Mouse (Mus musculus): Measurements from ENCODE around the gene E330021D16Rik. TPM values are rescaled to one million over a fixed set of nuclear protein-coding genes. Genes with fewer than 3 reads are reported as not detected.

Gene E330021D16Rik
- total and polyA plus RNA-seq, 2 experiments from 2014 or later, result not detected

- Histone ChIP-seq H3K9ac (replicated peaks; ENCODE audit: low read length) (no peak overlapping the region), H3K4me3 (ENCODE audit: low read length) (no peak overlapping the region), H3K9me3 (ENCODE audit: low read length) (no peaks in the 10 kb centered on the region), H3K4me1 (ENCODE audit: insufficient read depth, low read length) (no peaks in the 10 kb centered on the region), H3K27ac (no peak overlapping the region), H3K4me2 (ENCODE audit: low read depth, low read length) (no peak overlapping the region), H3K27me3 (ENCODE audit: insufficient read depth, low read length) (no peaks in the 10 kb centered on the region), H3K36me3 (ENCODE audit: insufficient read depth, low read length) (no peaks in the 10 kb centered on the region)
- no peak for DNase-seq (ENCODE audit: low spot score)
- 90% methylated on average over 5 of the region's 5 CpGs for WGBS
- ATAC-seq, result no peak
- TF ChIP-seq CTCF (IDR thresholded peaks at IDR 0.05; ENCODE audit: low read depth), result no peak
Measured at GRCm38 (mm10) chr6:136413856-136414362, 1.5 kb downstream of the E330021D16Rik start.

GRCm38 (mm10) chr6:136407608-136408192, 7.7 kb downstream of the E330021D16Rik start:
- DNase-seq (ENCODE audit: low spot score) (no peak), ATAC-seq (no peak)
- no peaks in the 10 kb centered on the region for H3K9me3 ChIP-seq (ENCODE audit: low read length)
- H3K4me2 ChIP-seq (ENCODE audit: low read depth, low read length), result no peak overlapping the region
- H3K4me3 ChIP-seq (ENCODE audit: low read length), result no peak overlapping the region
- no peaks in the 10 kb centered on the region for H3K4me1 ChIP-seq (ENCODE audit: insufficient read depth, low read length)
- TF ChIP-seq CTCF (IDR thresholded peaks at IDR 0.05; ENCODE audit: low read depth), result no peak
- 86% methylated on average over 2 of the region's 2 CpGs for WGBS
- H3K36me3 ChIP-seq (ENCODE audit: insufficient read depth, low read length), result no peaks in the 10 kb centered on the region
- H3K27me3 ChIP-seq (ENCODE audit: insufficient read depth, low read length), result no peaks in the 10 kb centered on the region
- H3K9ac ChIP-seq (replicated peaks; ENCODE audit: low read length), result no peak overlapping the region
- no peak overlapping the region for H3K27ac ChIP-seq

GRCm38 (mm10) chr6:136396860-136397259, 18.5 kb downstream of the E330021D16Rik start:
- Histone ChIP-seq H3K9me3 (ENCODE audit: low read length) (no peaks in the 10 kb centered on the region; the same call in 1 of the 2 replicates), H3K27me3 (ENCODE audit: insufficient read depth, low read length) (no peaks in the 10 kb centered on the region), H3K4me2 (ENCODE audit: low read depth, low read length) (no peak overlapping the region), H3K4me3 (ENCODE audit: low read length) (no peak overlapping the region), H3K36me3 (ENCODE audit: insufficient read depth, low read length) (no peaks in the 10 kb centered on the region), H3K4me1 (ENCODE audit: insufficient read depth, low read length) (no peaks in the 10 kb centered on the region), H3K9ac (replicated peaks; ENCODE audit: low read length) (no peak overlapping the region), H3K27ac (no peak overlapping the region)
- no peak for TF ChIP-seq CTCF (IDR thresholded peaks at IDR 0.05; ENCODE audit: low read depth)
- ATAC-seq, result no peak
- 89% methylated on average over 9 of the region's 9 CpGs for WGBS
- DNase-seq (ENCODE audit: low spot score), result no peak

GRCm38 (mm10) chr6:136390262-136390661, 25.1 kb downstream of the E330021D16Rik start:
- DNase-seq (ENCODE audit: low spot score), result peak; percentile 13
- no peaks in the 10 kb centered on the region for H3K27me3 ChIP-seq (ENCODE audit: insufficient read depth, low read length)
- no peak overlapping the region for H3K4me3 ChIP-seq (ENCODE audit: low read length)
- H3K9ac ChIP-seq (replicated peaks; ENCODE audit: low read length), result no peak overlapping the region
- ATAC-seq, result no peak
- no peaks in the 10 kb centered on the region for H3K4me1 ChIP-seq (ENCODE audit: insufficient read depth, low read length)
- H3K9me3 ChIP-seq (ENCODE audit: low read length), result no peaks in the 10 kb centered on the region; the same call in 1 of the 2 replicates
- no peak for TF ChIP-seq CTCF (IDR thresholded peaks at IDR 0.05; ENCODE audit: low read depth)
- H3K27ac ChIP-seq, result no peak overlapping the region
- 32% methylated on average over 9 of the region's 9 CpGs for WGBS
- H3K36me3 ChIP-seq (ENCODE audit: insufficient read depth, low read length), result no peaks in the 10 kb centered on the region
- H3K4me2 ChIP-seq (ENCODE audit: low read depth, low read length), result no peak overlapping the region

- Histone ChIP-seq H3K36me3 (ENCODE audit: insufficient read depth, low read length) (no peaks in the 10 kb centered on the region), H3K27me3 (ENCODE audit: insufficient read depth, low read length) (no peaks in the 10 kb centered on the region), H3K4me2 (ENCODE audit: low read depth, low read length) (no peak overlapping the region), H3K27ac (no peak overlapping the region), H3K4me3 (ENCODE audit: low read length) (no peak overlapping the region), H3K4me1 (ENCODE audit: insufficient read depth, low read length) (no peaks in the 10 kb centered on the region), H3K9ac (replicated peaks; ENCODE audit: low read length) (no peak overlapping the region), H3K9me3 (ENCODE audit: low read length) (no peaks in the 10 kb centered on the region)
- DNase-seq (ENCODE audit: low spot score), result no peak
- ATAC-seq, result no peak
- peak; percentile 57 for TF ChIP-seq CTCF (IDR thresholded peaks at IDR 0.05; ENCODE audit: low read depth)
- 76% methylated on average over 7 of the region's 7 CpGs for WGBS
Measured at GRCm38 (mm10) chr6:136385287-136385686, 30.1 kb downstream of the E330021D16Rik start.

- Histone ChIP-seq H3K4me2 (ENCODE audit: low read depth, low read length) (no peak overlapping the region), H3K4me1 (ENCODE audit: insufficient read depth, low read length) (no peaks in the 10 kb centered on the region), H3K4me3 (ENCODE audit: low read length) (no peak overlapping the region), H3K36me3 (ENCODE audit: insufficient read depth, low read length) (no peaks in the 10 kb centered on the region), H3K27me3 (ENCODE audit: insufficient read depth, low read length) (no peaks in the 10 kb centered on the region), H3K27ac (no peak overlapping the region), H3K9me3 (ENCODE audit: low read length) (no peaks in the 10 kb centered on the region), H3K9ac (replicated peaks; ENCODE audit: low read length) (no peak overlapping the region)
- DNase-seq (ENCODE audit: low spot score) (no peak), ATAC-seq (no peak)
- WGBS, result 95% methylated on average over 3 of the region's 3 CpGs
- TF ChIP-seq CTCF (IDR thresholded peaks at IDR 0.05; ENCODE audit: low read depth), result no peak
Measured at GRCm38 (mm10) chr6:136383218-136383617, 32.2 kb downstream of the E330021D16Rik start.

- Histone ChIP-seq H3K4me3 (ENCODE audit: low read length) (no peak overlapping the region), H3K9me3 (ENCODE audit: low read length) (no peaks in the 10 kb centered on the region), H3K27me3 (ENCODE audit: insufficient read depth, low read length) (no peaks in the 10 kb centered on the region), H3K27ac (no peak overlapping the region), H3K4me2 (ENCODE audit: low read depth, low read length) (no peak overlapping the region), H3K4me1 (ENCODE audit: insufficient read depth, low read length) (no peaks in the 10 kb centered on the region), H3K36me3 (ENCODE audit: insufficient read depth, low read length) (no peaks in the 10 kb centered on the region), H3K9ac (replicated peaks; ENCODE audit: low read length) (no peak overlapping the region)
- no peak for TF ChIP-seq CTCF (IDR thresholded peaks at IDR 0.05; ENCODE audit: low read depth)
- ATAC-seq (no peak), DNase-seq (ENCODE audit: low spot score) (no peak)
Measured at GRCm38 (mm10) chr6:136376097-136376496, 39.3 kb downstream of the E330021D16Rik start.
